Mouse (Mus musculus) kidney, embryonic 16.5 days (tissue): ENCODE data around the gene Sdk2. TPM values are rescaled to one million over a fixed set of nuclear protein-coding genes. Genes with fewer than 3 reads are reported as not detected.
A peak's percentile ranks its signal among the peaks of the same experiment; 100 is the strongest.

Experiments used
- ATAC-seq: fragments of 200-750 bp; cut with Nextera tagmentation; 2 replicates; pipeline ENCODE4 v1.8.0; 2017; ENCODE audit warnings: moderate TSS enrichment; ENCODE audit not compliant: low FRiP score, low TSS enrichment
- H3K27ac ChIP-seq: fragments of 300-500 bp; sonication (generic); 2 replicates; pipeline ENCODE4 v1.5.1; 2014; ENCODE audit warnings: low read length
- H3K27me3 ChIP-seq: fragments of 300-500 bp; sonication (generic); 2 replicates; pipeline ENCODE4 v1.6.1; 2014; ENCODE audit warnings: low read length, control low read depth, mixed read lengths; ENCODE audit not compliant: insufficient read depth
- H3K36me3 ChIP-seq: fragments of 300-500 bp; sonication (generic); 2 replicates; pipeline ENCODE4 v1.6.1; 2014; ENCODE audit warnings: low read length, control low read depth, mixed read lengths; ENCODE audit not compliant: insufficient read depth
- H3K4me1 ChIP-seq: fragments of 300-500 bp; sonication (generic); 2 replicates; pipeline ENCODE4 v1.6.1; 2014; ENCODE audit warnings: low read length, control low read depth, mixed read lengths; ENCODE audit not compliant: insufficient read depth
- H3K4me2 ChIP-seq: fragments of 300-500 bp; sonication (generic); replicated peaks from 2 replicates; pipeline ENCODE4 v1.6.1; 2014; ENCODE audit warnings: low read depth, low read length
- H3K4me3 ChIP-seq: fragments of 300-500 bp; sonication (generic); 2 replicates; pipeline ENCODE4 v1.5.1; 2014; ENCODE audit warnings: mild to moderate bottlenecking, low read length
- H3K9ac ChIP-seq: fragments of 300-500 bp; sonication (generic); replicated peaks from 2 replicates; pipeline ENCODE4 v1.6.1; 2014; ENCODE audit warnings: low read length
- H3K9me3 ChIP-seq: fragments of 300-500 bp; sonication (generic); 2 replicates; pipeline ENCODE4 v1.6.1; 2016; ENCODE audit warnings: low read length, control low read depth
- WGBS: fragments of 180-500 bp; shearing (Covaris S2); extraction: QIAGEN DNeasy Blood & Tissue Kit; methylation state at CpG from one replicate; pipeline ENCODE4 v1.1.7; 2014; 5-methylcytosine and 5-hydroxymethylcytosine counted together
- polyA plus RNA-seq: library from polyadenylated mRNA; unstranded; fragments of >200 nt; fragmentation: Nextera tagmentation; extraction: Ambion mirVana; gene quantifications from 2 replicates; pipeline ENCODE4 v1.2.1, GENCODE M21; 2015

Sdk2 gene
- polyA plus RNA-seq, 1 experiment from 2014 or later, result 2.8 TPM

- Histone ChIP-seq H3K4me3 (no peak overlapping the region), H3K9me3 (no peaks in the 10 kb centered on the region), H3K4me1 (peaks cover 9% of the 10 kb centered on the region), H3K27ac (no peak overlapping the region), H3K36me3 (no peaks in the 10 kb centered on the region), H3K4me2 (no peak overlapping the region), H3K27me3 (no peaks in the 10 kb centered on the region), H3K9ac (no peak overlapping the region)
- no peak for ATAC-seq
- WGBS, result 56% methylated on average over 7 of the region's 7 CpGs
Observed at GRCm38 (mm10) chr11:113760476-113760875, 306.4 kb downstream of the Sdk2 start.

GRCm38 (mm10) chr11:113758851-113759250, 308.0 kb downstream of the Sdk2 start:
- no peak overlapping the region for H3K27ac ChIP-seq
- H3K4me1 ChIP-seq, result peaks cover 9% of the 10 kb centered on the region
- WGBS, result 91% methylated on average over 5 of the region's 5 CpGs
- no peak overlapping the region for H3K9ac ChIP-seq
- no peaks in the 10 kb centered on the region for H3K9me3 ChIP-seq
- ATAC-seq, result no peak
- no peak overlapping the region for H3K4me3 ChIP-seq
- no peaks in the 10 kb centered on the region for H3K36me3 ChIP-seq
- no peak overlapping the region for H3K4me2 ChIP-seq
- no peaks in the 10 kb centered on the region for H3K27me3 ChIP-seq

- H3K4me1 ChIP-seq, result peaks cover 7% of the 10 kb centered on the region
- no peak overlapping the region for H3K4me3 ChIP-seq
- no peak overlapping the region for H3K27ac ChIP-seq
- H3K27me3 ChIP-seq, result no peaks in the 10 kb centered on the region
- no peaks in the 10 kb centered on the region for H3K36me3 ChIP-seq
- H3K9ac ChIP-seq, result no peak overlapping the region
- 88% methylated on average over 12 of the region's 12 CpGs for WGBS
- no peaks in the 10 kb centered on the region for H3K9me3 ChIP-seq
- ATAC-seq, result no peak
- no peak overlapping the region for H3K4me2 ChIP-seq
Observed at GRCm38 (mm10) chr11:113756578-113756977, 310.3 kb downstream of the Sdk2 start.

- no peak for ATAC-seq
- Histone ChIP-seq H3K27me3 (no peaks in the 10 kb centered on the region), H3K27ac (no peak overlapping the region), H3K9ac (no peak overlapping the region), H3K4me1 (peaks cover 7% of the 10 kb centered on the region), H3K9me3 (no peaks in the 10 kb centered on the region), H3K4me2 (no peak overlapping the region), H3K4me3 (no peak overlapping the region), H3K36me3 (no peaks in the 10 kb centered on the region)
- WGBS, result 93% methylated on average over 14 of the region's 14 CpGs
Observed at GRCm38 (mm10) chr11:113755878-113756277, 311.0 kb downstream of the Sdk2 start.

- ATAC-seq, result no peak
- Histone ChIP-seq H3K4me3 (no peak overlapping the region), H3K27ac (no peak overlapping the region), H3K4me2 (no peak overlapping the region), H3K9ac (no peak overlapping the region), H3K36me3 (no peaks in the 10 kb centered on the region), H3K4me1 (peaks cover 11% of the 10 kb centered on the region), H3K27me3 (no peaks in the 10 kb centered on the region), H3K9me3 (no peaks in the 10 kb centered on the region)
- 57% methylated on average over 9 of the region's 9 CpGs for WGBS
Observed at GRCm38 (mm10) chr11:113754845-113755244, 312.0 kb downstream of the Sdk2 start.

- Histone ChIP-seq H3K4me2 (peak overlapping the region; percentile 82; the same call in 1 of the 2 replicates), H3K36me3 (no peaks in the 10 kb centered on the region), H3K9ac (no peak overlapping the region; the same call in 1 of the 2 replicates), H3K27ac (no peak overlapping the region), H3K9me3 (no peaks in the 10 kb centered on the region), H3K27me3 (no peaks in the 10 kb centered on the region), H3K4me3 (no peak overlapping the region), H3K4me1 (peaks cover 31% of the 10 kb centered on the region)
- ATAC-seq, result no peak
- WGBS, result 95% methylated on average over 10 of the region's 10 CpGs
Observed at GRCm38 (mm10) chr11:113752685-113753430, 314.0 kb downstream of the Sdk2 start.

GRCm38 (mm10) chr11:113752158-113752661, 314.6 kb downstream of the Sdk2 start:
- 0 out of 2 replicates have a peak, but pooled peaks have one; percentile 0 for ATAC-seq
- Histone ChIP-seq H3K9me3 (no peaks in the 10 kb centered on the region), H3K4me1 (peaks cover 38% of the 10 kb centered on the region), H3K4me2 (peak overlapping the region; percentile 82), H3K27me3 (no peaks in the 10 kb centered on the region), H3K36me3 (no peaks in the 10 kb centered on the region), H3K4me3 (peak overlapping the region; percentile 84), H3K9ac (peak overlapping the region; percentile 84), H3K27ac (peak overlapping the region; percentile 94)
- WGBS, result 16% methylated on average over 15 of the region's 15 CpGs

- H3K9me3 ChIP-seq, result no peaks in the 10 kb centered on the region
- ATAC-seq, result peak; percentile 83
- H3K27ac ChIP-seq, result peak within 1 kb of the TSS; percentile 94
- H3K4me1 ChIP-seq, result peaks cover 43% of the 10 kb centered on the region
- H3K36me3 ChIP-seq, result no peaks in the 10 kb centered on the region
- H3K27me3 ChIP-seq, result no peaks in the 10 kb centered on the region
- under 1% methylated on average over 44 of the region's 44 CpGs for WGBS
- H3K4me2 ChIP-seq, result peak within 1 kb of the TSS; percentile 82
- peak within 1 kb of the TSS; percentile 84 for H3K9ac ChIP-seq
- H3K4me3 ChIP-seq, result peak within 1 kb of the TSS; percentile 84
Observed at GRCm38 (mm10) chr11:113751484-113752084, 315.3 kb downstream of the Sdk2 start, which contains the start of gene Cdc42ep4. Gene Cdc42ep4 (minus strand): TSS chr11:113751881.

- peak; percentile 39 for ATAC-seq
- WGBS, result under 1% methylated on average over 65 of the region's 67 CpGs
Observed at GRCm38 (mm10) chr11:113750571-113751483, 316.0 kb downstream of the Sdk2 start.

More at GRCm38 (mm10) chr11:113750571-113751483, 316.0 kb downstream of the Sdk2 start:
- Histone ChIP-seq H3K9ac (peak overlapping the region; percentile 84), H3K27me3 (no peaks in the 10 kb centered on the region), H3K4me2 (peak overlapping the region; percentile 82), H3K4me1 (peaks cover 43% of the 10 kb centered on the region), H3K9me3 (no peaks in the 10 kb centered on the region), H3K36me3 (no peaks in the 10 kb centered on the region), H3K27ac (peak overlapping the region; percentile 94), H3K4me3 (peak overlapping the region; percentile 84)
